Mouse (Mus musculus): ENCODE measurements around the gene Scrn3. TPM values are rescaled to one million over a fixed set of nuclear protein-coding genes. Genes with fewer than 3 reads are reported as not detected.

Gene Scrn3
- polyA plus RNA-seq, 1 experiment, result 3.0 TPM

DNA sequence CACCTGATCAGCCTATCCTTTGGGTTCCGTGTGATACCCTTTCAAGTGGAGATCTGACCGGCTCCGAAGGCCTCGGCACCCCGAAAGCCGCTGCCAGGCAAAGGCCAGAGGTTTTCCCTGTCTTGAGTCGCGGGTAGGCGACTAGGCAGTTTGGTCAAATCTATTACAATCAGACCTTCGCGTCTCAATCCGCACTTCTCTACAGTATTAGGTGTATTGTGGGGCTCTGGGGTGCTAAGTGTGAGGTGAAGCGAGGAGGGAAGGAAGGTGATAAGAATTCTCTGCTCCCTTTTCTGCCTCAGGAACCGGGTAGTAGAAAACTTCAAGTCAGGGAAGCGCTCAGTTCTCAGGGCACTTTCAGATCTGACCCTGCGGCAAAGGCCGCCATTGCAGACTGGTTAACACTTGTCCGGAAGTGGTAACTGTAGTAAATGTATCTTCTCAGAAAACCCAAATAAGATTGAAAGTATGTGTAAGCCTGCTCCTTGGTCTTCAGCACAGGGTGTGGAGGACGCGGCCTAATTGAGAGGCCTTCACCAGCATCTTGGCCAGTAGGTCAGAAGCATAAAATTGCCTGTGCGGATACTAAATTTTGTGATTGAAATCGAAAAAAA lies 31.2 kb upstream of the Scrn3 start:
- no peak for TF ChIP-seq POLR2A (IDR thresholded peaks at IDR 0.05; ENCODE audit: control insufficient read depth, low read depth, low read length)
- no peak for TF ChIP-seq CTCF (IDR thresholded peaks at IDR 0.05; ENCODE audit: control insufficient read depth, insufficient read depth, insufficient replicate concordance, low read depth, low read length)
- H3K27me3 ChIP-seq (ENCODE audit: control insufficient read depth, insufficient read depth, low read length), result peaks cover 8% of the 10 kb centered on the region
- peaks cover 11% of the 10 kb centered on the region for H3K4me1 ChIP-seq (ENCODE audit: control insufficient read depth, insufficient read depth, low read length)
- no peaks in the 10 kb centered on the region for H3K36me3 ChIP-seq (ENCODE audit: control insufficient read depth, insufficient read depth, low read length)
- peak overlapping the region; percentile 20 for H3K4me3 ChIP-seq (ENCODE audit: control insufficient read depth, low read depth, low read length)
- H3K27ac ChIP-seq (ENCODE audit: control insufficient read depth, insufficient read depth, low read depth, low read length), result no peak overlapping the region

DNA sequence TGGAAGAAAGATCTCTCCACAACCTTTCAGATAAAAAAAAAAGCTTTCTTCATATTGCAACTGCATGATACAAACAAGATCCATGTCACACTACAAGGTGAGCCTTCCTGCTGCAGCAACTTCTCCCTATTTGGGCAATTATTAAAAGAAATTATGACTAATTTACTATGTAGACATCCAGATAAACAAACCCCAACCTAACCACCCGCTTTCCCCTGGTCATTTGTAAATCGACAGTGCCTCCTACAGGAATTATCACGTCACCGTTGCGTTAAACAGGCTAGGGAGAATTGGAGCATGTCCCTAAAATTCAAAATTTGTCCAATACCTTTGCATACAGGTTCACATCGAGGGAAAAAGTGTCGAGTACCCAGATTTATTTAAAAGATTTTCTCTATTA lies 30.7 kb upstream of the Scrn3 start:
- no peak overlapping the region for H3K4me3 ChIP-seq (ENCODE audit: control insufficient read depth, low read depth, low read length)
- H3K4me1 ChIP-seq (ENCODE audit: control insufficient read depth, insufficient read depth, low read length), result peaks cover 11% of the 10 kb centered on the region
- TF ChIP-seq CTCF (IDR thresholded peaks at IDR 0.05; ENCODE audit: control insufficient read depth, insufficient read depth, insufficient replicate concordance, low read depth, low read length), result no peak
- no peak for TF ChIP-seq POLR2A (IDR thresholded peaks at IDR 0.05; ENCODE audit: control insufficient read depth, low read depth, low read length)
- H3K36me3 ChIP-seq (ENCODE audit: control insufficient read depth, insufficient read depth, low read length), result no peaks in the 10 kb centered on the region
- no peak overlapping the region for H3K27ac ChIP-seq (ENCODE audit: control insufficient read depth, insufficient read depth, low read depth, low read length)
- peaks cover 8% of the 10 kb centered on the region for H3K27me3 ChIP-seq (ENCODE audit: control insufficient read depth, insufficient read depth, low read length)

DNA sequence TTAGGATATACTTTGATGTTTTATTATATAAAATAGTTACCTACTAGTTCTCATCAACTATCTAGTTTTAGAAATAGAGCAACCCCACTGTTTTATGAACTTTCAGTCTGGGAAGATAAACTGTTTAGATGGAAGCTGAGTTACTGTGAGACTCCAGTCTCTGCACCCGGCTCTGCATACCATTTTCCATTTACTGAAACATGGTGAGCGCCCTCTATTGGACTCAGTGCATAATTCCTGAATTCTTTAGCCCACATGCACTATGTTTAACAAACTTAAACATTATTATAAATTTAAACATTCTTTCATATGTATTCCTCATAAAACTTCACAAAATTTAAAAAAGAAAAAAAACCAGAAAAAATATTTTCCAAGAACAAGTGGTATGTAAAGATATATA lies 26.8 kb upstream of the Scrn3 start:
- TF ChIP-seq POLR2A (IDR thresholded peaks at IDR 0.05; ENCODE audit: control insufficient read depth, low read depth, low read length), result no peak

DNA sequence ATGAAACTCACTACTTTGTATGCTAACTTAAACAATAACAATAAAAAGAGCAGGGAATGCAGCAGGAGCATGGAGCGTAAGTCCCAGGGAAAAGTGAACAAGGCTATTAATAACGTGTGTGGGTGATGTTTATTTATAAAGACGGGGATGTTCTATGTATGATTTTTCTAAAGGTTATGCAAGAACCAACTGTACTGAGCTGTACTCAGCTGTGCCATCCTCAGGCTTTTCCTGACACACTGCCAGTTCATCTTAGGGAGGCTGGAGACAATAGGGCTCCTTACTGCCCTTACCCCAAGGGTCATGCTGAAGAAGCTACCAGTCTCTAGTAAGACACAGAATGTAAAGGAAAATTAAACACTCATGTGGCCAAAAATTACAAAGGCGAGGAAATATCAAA lies 21.3 kb upstream of the Scrn3 start:
- H3K27ac ChIP-seq (ENCODE audit: control insufficient read depth, insufficient read depth, low read depth, low read length), result no peak overlapping the region
- TF ChIP-seq POLR2A (IDR thresholded peaks at IDR 0.05; ENCODE audit: control insufficient read depth, low read depth, low read length) (no peak), CTCF (IDR thresholded peaks at IDR 0.05; ENCODE audit: control insufficient read depth, insufficient read depth, insufficient replicate concordance, low read depth, low read length) (no peak)
- H3K4me3 ChIP-seq (ENCODE audit: control insufficient read depth, low read depth, low read length), result no peak overlapping the region
- no peaks in the 10 kb centered on the region; the same call in 1 of the 2 replicates for H3K4me1 ChIP-seq (ENCODE audit: control insufficient read depth, insufficient read depth, low read length)
- H3K27me3 ChIP-seq (ENCODE audit: control insufficient read depth, insufficient read depth, low read length), result no peaks in the 10 kb centered on the region
- H3K36me3 ChIP-seq (ENCODE audit: control insufficient read depth, insufficient read depth, low read length), result no peaks in the 10 kb centered on the region; the same call in none of the 2 replicates

More for the DNA sequence above, 26.8 kb upstream of the Scrn3 start:
- Histone ChIP-seq H3K27ac (ENCODE audit: control insufficient read depth, insufficient read depth, low read depth, low read length) (no peak overlapping the region), H3K4me1 (ENCODE audit: control insufficient read depth, insufficient read depth, low read length) (peaks cover 3% of the 10 kb centered on the region; the same call in 1 of the 2 replicates), H3K27me3 (ENCODE audit: control insufficient read depth, insufficient read depth, low read length) (no peaks in the 10 kb centered on the region; the same call in 1 of the 2 replicates), H3K4me3 (ENCODE audit: control insufficient read depth, low read depth, low read length) (no peak overlapping the region), H3K36me3 (ENCODE audit: control insufficient read depth, insufficient read depth, low read length) (no peaks in the 10 kb centered on the region; the same call in 1 of the 2 replicates)

DNA sequence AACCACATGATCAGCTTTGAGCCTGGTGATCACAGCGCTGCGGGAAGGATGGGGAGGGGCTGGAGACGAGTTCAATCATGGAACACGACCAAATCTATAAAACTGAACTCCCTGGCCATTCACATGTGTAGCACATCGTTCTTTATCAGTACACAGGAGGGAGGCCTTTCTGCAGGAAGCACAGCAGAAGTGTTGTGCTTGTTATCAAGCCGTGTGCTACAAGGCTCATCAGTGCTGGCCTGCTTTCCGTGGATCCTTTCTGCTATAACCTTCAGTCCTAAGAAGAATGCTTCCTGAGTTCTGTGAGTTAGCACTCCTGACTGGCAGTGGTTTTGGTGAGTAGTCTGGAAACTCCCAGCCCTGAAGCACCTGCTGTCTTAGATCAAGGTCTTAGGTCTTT lies 17.4 kb upstream of the Scrn3 start:
- no peak overlapping the region for H3K4me3 ChIP-seq (ENCODE audit: control insufficient read depth, low read depth, low read length)
- TF ChIP-seq CTCF (IDR thresholded peaks at IDR 0.05; ENCODE audit: control insufficient read depth, insufficient read depth, insufficient replicate concordance, low read depth, low read length) (no peak), POLR2A (IDR thresholded peaks at IDR 0.05; ENCODE audit: control insufficient read depth, low read depth, low read length) (no peak)

DNA sequence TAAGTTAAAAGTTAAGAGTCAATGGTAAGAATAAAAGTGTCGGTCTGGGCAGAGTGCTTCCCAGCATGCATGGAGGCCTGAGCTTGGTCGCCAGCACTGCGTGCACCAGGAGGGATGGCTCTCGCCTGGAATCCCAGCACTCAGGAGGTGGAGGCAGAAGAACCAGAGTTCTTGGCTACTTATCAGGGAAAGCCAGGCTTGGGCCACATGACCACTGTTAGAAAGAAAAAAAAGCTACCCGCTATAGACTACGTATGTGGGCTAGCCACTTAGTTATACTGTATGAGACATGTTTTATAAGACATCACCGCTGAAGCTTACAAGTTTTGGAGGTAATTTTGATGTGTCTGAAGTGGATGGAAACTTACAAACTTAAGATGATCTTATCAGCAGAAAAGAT lies 14.2 kb upstream of the Scrn3 start:
- TF ChIP-seq CTCF (IDR thresholded peaks at IDR 0.05; ENCODE audit: control insufficient read depth, insufficient read depth, insufficient replicate concordance, low read depth, low read length) (no peak), POLR2A (IDR thresholded peaks at IDR 0.05; ENCODE audit: control insufficient read depth, low read depth, low read length) (no peak)
- no peaks in the 10 kb centered on the region; the same call in 1 of the 2 replicates for H3K4me1 ChIP-seq (ENCODE audit: control insufficient read depth, insufficient read depth, low read length)
- H3K36me3 ChIP-seq (ENCODE audit: control insufficient read depth, insufficient read depth, low read length), result no peaks in the 10 kb centered on the region; the same call in none of the 2 replicates
- H3K27me3 ChIP-seq (ENCODE audit: control insufficient read depth, insufficient read depth, low read length), result no peaks in the 10 kb centered on the region
- H3K27ac ChIP-seq (ENCODE audit: control insufficient read depth, insufficient read depth, low read depth, low read length), result no peak overlapping the region
- H3K4me3 ChIP-seq (ENCODE audit: control insufficient read depth, low read depth, low read length), result no peak overlapping the region

More for the DNA sequence above, 17.4 kb upstream of the Scrn3 start:
- no peaks in the 10 kb centered on the region; the same call in none of the 2 replicates for H3K36me3 ChIP-seq (ENCODE audit: control insufficient read depth, insufficient read depth, low read length)
- no peaks in the 10 kb centered on the region for H3K27me3 ChIP-seq (ENCODE audit: control insufficient read depth, insufficient read depth, low read length)
- H3K27ac ChIP-seq (ENCODE audit: control insufficient read depth, insufficient read depth, low read depth, low read length), result no peak overlapping the region
- no peaks in the 10 kb centered on the region; the same call in 1 of the 2 replicates for H3K4me1 ChIP-seq (ENCODE audit: control insufficient read depth, insufficient read depth, low read length)

DNA sequence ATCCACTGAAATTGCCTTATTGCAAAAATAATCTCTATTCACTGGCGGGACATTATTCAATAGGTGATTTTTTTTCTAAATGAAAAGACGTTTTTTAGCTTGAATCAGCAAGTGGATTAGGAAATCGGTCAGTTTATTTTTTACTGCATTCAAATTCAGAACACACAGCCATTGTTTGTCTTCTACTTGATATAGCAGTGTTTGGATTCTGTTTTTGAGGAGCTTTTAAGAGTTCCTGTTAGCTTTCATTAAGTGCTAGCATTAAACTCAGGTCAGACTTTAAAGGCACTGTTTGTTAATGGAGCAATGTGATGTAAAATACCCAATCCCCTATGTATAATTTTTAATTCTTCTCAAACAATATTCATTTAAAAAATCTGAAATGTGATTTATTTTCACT lies 13.6 kb upstream of the Scrn3 start:
- Histone ChIP-seq H3K4me1 (ENCODE audit: control insufficient read depth, insufficient read depth, low read length) (no peaks in the 10 kb centered on the region; the same call in 1 of the 2 replicates), H3K27ac (ENCODE audit: control insufficient read depth, insufficient read depth, low read depth, low read length) (no peak overlapping the region), H3K4me3 (ENCODE audit: control insufficient read depth, low read depth, low read length) (no peak overlapping the region), H3K27me3 (ENCODE audit: control insufficient read depth, insufficient read depth, low read length) (no peaks in the 10 kb centered on the region), H3K36me3 (ENCODE audit: control insufficient read depth, insufficient read depth, low read length) (no peaks in the 10 kb centered on the region; the same call in none of the 2 replicates)
- TF ChIP-seq POLR2A (IDR thresholded peaks at IDR 0.05; ENCODE audit: control insufficient read depth, low read depth, low read length) (no peak), CTCF (IDR thresholded peaks at IDR 0.05; ENCODE audit: control insufficient read depth, insufficient read depth, insufficient replicate concordance, low read depth, low read length) (no peak)

Measured in testis, adult 2 months (tissue).